Mouse (Mus musculus): ENCODE measurements at regions not wholly inside any gene's neighbourhood (a gene's known extent, or its start where the extent isn't known, plus 50 kb on each side); places are given as distances from the start of the nearest gene placed in this dataset.

GRCm38 (mm10) chr10:23610485-23610884, 176.6 kb downstream of the Rps12 start:
- DNase-seq (ENCODE audit: low spot score) = no peak

- no peak for DNase-seq (ENCODE audit: low spot score)
Measured at GRCm38 (mm10) chr10:23610046-23610445, 177.0 kb downstream of the Rps12 start.

- DNase-seq (ENCODE audit: low spot score) = no peak
Measured at GRCm38 (mm10) chr10:23609270-23609914, 177.7 kb downstream of the Rps12 start.

GRCm38 (mm10) chr10:23600701-23601100, 186.4 kb downstream of the Rps12 start:
- no peak for DNase-seq (ENCODE audit: low spot score)

GRCm38 (mm10) chr10:23595541-23595940, 191.5 kb downstream of the Rps12 start:
- DNase-seq (ENCODE audit: low spot score) = no peak

- no peak for DNase-seq (ENCODE audit: low spot score)
Measured at GRCm38 (mm10) chr10:23580230-23580629, 206.8 kb downstream of the Rps12 start.

- no peak for DNase-seq (ENCODE audit: low spot score)
Measured at GRCm38 (mm10) chr10:23571013-23571412, 216.1 kb downstream of the Rps12 start.

- DNase-seq (ENCODE audit: low spot score) = no peak
Measured at GRCm38 (mm10) chr10:23569386-23569785, 217.7 kb downstream of the Rps12 start.

- no peak for DNase-seq (ENCODE audit: low spot score)
Measured at GRCm38 (mm10) chr10:23562273-23562885, 211.8 kb upstream of the Eya4 start.

- DNase-seq (ENCODE audit: low spot score) = no peak
Measured at GRCm38 (mm10) chr10:23559980-23560658, 209.5 kb upstream of the Eya4 start.

GRCm38 (mm10) chr10:23557828-23558227, 207.2 kb upstream of the Eya4 start:
- no peak for DNase-seq (ENCODE audit: low spot score)

GRCm38 (mm10) chr10:23549207-23549606, 198.6 kb upstream of the Eya4 start:
- no peak for DNase-seq (ENCODE audit: low spot score)

- no peak for DNase-seq (ENCODE audit: low spot score)
Measured at GRCm38 (mm10) chr10:23548322-23548721, 197.7 kb upstream of the Eya4 start.

GRCm38 (mm10) chr10:23542712-23543111, 192.1 kb upstream of the Eya4 start:
- DNase-seq (ENCODE audit: low spot score) = no peak

GRCm38 (mm10) chr10:23541914-23542313, 191.3 kb upstream of the Eya4 start:
- no peak for DNase-seq (ENCODE audit: low spot score)

- no peak for DNase-seq (ENCODE audit: low spot score)
Measured at GRCm38 (mm10) chr10:23534636-23535035, 184.1 kb upstream of the Eya4 start.

- DNase-seq (ENCODE audit: low spot score) = no peak
Measured at GRCm38 (mm10) chr10:23531964-23532758, 181.6 kb upstream of the Eya4 start.

GRCm38 (mm10) chr10:23530715-23531114, 180.1 kb upstream of the Eya4 start:
- DNase-seq (ENCODE audit: low spot score) = no peak

- DNase-seq (ENCODE audit: low spot score) = no peak
Measured at GRCm38 (mm10) chr10:23526796-23527195, 176.2 kb upstream of the Eya4 start.

- DNase-seq (ENCODE audit: low spot score) = no peak
Measured at GRCm38 (mm10) chr10:23522664-23523063, 172.1 kb upstream of the Eya4 start.

- no peak for DNase-seq (ENCODE audit: low spot score)
Measured at GRCm38 (mm10) chr10:23493647-23494046, 143.1 kb upstream of the Eya4 start.

GRCm38 (mm10) chr10:23492971-23493370, 142.4 kb upstream of the Eya4 start:
- no peak for DNase-seq (ENCODE audit: low spot score)

GRCm38 (mm10) chr10:23488996-23489395, 138.4 kb upstream of the Eya4 start:
- no peak for DNase-seq (ENCODE audit: low spot score)

All from urinary bladder, postnatal 25 days (tissue).